Mouse (Mus musculus): Measurements from ENCODE around the gene Bag1. TPM values are rescaled to one million over a fixed set of nuclear protein-coding genes. Genes with fewer than 3 reads are reported as not detected.

Gene Bag1
- total RNA-seq (2021) (100 to 1,000 TPM; 274 to 368 TPM), polyA plus RNA-seq (2012; rRNA removed) (268 and 567 TPM in 2 replicates)
- long read RNA-seq, transcript Bag1-202 (7 exons, 1,336 nt): major isoform, 250 of 259 reads
- long read RNA-seq, partial matches to known transcripts: 4 of 259 reads
- long read RNA-seq, other reads (novel, unspliced or antisense): 5 of 259 reads

DNA sequence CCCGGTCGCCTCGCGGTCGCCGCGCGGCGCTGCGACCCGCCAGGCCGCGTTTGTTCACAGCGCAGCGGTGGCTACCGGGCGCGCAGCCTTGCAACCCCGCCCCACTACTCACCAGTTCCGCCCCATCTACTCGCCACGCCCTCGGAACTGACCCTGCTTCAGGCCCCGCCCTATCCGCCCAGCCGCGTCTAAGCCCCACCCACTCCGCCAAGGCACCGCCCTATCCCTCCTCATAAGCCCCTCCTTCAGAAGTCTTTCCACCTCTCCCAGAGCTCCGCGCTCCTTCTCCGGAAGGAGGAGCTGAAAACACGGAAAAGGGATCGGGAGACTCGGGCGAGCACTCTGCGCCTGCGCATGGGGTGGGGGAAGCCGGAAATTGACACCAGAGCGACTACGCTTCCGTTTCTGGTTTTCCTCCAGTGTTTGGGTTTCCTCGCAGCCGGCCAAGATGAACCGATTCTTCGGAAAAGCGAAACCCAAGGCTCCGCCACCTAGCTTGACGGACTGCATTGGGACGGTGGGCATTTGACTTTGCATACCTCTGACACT is at the start of gene Bag1, which contains the start of gene Chmp5:
Gene Bag1 (minus strand): TSS at position 135 of the 549 bp plus-strand sequence.
Gene Chmp5 (plus strand): TSS at position 248 of the 549 bp plus-strand sequence.
- DNase-seq: peak; percentile 100

DNA sequence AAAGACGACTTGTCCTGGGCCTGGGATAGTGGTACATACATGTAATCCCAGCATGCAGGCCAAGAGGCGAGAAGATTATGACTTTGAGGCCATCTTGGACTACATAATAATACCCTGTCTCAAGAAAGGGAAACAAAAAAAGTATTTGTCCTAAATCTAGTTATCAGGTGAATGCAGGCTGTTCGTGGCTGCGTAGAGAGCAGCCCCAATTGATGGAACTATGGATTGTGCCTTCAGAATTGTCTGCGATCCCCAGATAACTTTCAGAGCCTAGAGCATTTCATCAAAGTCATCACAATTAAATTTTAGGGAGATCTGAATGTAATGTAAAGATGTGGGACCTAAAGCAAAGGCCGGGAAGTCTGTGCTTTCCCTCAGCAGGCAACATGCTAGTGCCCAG is 48.2 kb upstream of the Bag1 start:
- no peak for DNase-seq

DNA sequence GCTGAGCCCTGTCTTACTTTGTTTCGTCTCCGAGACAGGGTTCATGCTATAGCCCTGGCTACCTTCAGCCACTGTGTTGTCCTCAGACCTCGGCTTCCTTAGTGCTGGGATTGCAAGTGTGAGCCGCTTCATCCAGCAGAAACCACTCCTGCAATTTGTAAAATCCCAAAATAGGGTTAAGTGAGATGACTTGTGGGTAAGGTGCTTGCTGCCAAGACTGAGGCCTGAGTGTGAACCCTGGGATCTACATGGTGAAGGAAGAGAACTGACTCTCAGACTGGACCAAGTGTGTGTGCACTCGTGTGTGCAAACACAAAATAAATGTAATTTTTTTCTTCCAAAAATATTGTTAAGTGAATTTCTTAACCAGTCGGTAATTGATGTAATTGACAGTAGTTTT is 41.5 kb upstream of the Bag1 start:
- DNase-seq: no peak

DNA sequence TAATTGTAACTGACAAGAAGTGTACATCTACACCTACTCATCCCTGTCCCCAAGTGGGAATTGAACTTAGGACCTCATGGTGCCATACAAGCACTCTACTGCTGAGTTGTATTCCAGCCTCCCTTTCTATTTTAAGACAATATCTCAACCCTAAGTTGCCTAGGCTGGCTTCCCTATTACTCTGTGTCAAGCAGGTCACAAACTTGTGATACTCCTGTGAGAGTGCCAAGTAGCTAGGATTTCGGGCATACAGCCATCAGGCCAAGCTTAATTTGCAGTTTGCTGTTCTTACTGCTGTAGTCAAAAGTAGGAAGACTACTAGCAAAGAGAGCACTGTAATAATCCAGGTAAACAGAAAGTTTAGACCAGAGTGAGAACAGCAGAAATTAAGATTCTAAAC is 35.6 kb upstream of the Bag1 start:
- DNase-seq: no peak

DNA sequence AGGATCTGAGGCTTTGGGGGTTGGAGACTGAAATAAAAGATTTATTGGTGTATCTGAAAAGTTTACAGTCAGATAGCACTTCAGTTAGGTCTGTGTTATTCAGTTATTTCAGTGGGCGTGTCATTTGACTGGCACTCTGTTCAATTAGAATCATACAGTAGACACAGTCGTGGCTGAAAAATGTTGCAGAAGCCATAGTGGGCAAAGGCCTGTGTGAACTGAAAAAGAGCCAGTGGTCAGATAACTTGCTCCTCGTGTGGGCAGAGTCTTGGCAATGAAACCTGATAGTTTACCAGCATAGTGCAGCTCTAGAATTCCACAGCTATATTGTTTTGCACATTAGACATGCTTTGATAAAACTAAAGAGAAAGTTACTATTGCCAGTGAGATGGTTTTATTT is 34.4 kb upstream of the Bag1 start:
- no peak for DNase-seq

DNA sequence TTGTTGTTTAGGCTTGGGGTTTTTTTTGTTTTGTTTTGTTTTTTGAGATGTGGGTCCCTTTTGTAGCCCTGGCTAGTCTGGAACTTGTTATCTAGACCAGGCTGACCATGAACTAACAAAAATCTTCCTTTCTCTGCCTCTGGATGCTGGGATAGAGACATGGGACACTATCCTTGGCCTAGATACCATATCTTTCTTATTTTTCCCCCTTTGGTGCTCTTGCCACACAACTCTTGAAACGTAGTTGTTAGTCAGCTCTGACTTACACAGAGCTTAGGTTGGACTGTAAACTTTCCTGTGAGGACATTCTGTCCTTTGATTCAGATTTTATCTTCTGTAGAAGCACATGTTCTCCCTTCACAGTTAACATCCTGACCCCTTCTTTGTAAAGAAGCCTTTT is 31.3 kb upstream of the Bag1 start:
- DNase-seq: peak; percentile 50

DNA sequence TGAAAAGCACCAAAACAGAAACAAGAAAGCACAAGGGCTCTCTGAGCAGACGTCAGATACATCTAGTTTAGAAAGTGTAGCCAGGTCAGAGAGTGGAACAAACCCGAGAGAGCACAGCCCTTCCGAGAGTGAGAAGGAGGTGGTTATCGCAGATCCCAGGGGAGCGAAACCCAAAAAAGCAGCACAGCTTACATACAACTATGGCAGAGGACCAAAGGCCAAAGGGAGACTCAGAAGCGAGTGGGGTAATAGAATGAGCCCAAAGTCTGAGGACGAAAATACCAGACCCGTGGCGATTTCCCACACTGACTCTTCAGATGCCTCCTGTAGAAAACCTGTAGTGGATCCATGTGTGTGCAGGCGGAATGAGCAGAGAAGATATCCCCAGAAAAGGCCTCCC is 28.6 kb upstream of the Bag1 start:
- DNase-seq: peak; percentile 45

DNA sequence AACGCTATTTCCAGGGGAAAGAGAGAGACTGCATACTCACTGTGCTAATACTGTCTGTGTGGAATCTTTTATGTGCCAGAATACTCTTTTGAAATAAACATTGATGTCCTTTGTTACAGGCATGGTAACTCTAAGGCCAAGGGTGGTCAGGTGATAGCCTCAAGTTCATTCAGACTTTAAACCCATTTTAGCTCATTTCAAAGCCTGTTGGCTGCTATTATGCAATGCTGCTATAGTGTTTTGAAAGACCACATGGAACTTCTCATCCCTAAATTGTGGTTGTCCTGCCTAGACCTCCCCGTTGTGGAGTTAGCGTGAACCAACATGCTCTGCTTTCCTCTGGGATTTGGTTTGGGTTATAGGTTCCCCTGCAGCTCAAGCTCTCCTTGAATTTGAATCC is 27.6 kb upstream of the Bag1 start:
- peak; percentile 29 for DNase-seq

DNA sequence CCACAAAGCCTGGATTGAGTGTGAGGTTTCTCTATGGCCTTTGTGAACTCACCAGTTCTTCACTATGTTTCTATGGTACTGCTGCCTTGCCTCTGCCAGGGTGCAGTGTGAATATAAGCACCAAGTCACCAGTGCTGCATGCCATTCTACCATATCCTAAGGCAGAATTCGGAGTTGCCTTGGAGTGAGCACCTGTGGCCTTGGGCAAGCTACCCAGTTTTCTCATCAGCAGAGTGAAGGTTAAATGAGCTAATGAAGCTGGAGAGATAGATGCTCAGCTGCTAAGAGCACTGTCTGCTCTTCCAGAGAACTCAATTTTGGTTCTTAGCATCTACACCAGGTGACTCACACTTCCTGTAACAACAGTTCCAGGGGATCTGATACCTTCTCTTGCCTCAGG is 25.9 kb upstream of the Bag1 start:
- DNase-seq: peak; percentile 84

DNA sequence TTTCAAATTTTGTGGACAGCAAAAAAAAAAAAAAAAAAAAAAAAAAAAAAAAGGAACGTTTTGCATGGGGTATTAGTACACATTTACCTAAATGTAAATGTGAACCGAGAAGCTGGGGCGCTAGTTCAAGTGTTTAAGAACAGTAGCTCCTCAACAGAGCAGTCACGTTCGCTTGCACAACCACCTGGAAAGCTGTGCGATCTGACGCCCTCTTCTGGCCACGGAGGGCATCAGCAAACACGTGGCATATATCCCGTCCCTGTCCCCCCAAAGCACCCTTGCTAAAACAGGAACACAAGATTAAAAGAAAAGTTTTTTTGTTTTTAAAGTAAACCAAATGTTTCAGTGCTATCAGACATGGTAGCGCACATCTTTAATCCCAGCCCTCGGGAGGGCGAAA is 23.6 kb upstream of the Bag1 start:
- DNase-seq: no peak

DNA sequence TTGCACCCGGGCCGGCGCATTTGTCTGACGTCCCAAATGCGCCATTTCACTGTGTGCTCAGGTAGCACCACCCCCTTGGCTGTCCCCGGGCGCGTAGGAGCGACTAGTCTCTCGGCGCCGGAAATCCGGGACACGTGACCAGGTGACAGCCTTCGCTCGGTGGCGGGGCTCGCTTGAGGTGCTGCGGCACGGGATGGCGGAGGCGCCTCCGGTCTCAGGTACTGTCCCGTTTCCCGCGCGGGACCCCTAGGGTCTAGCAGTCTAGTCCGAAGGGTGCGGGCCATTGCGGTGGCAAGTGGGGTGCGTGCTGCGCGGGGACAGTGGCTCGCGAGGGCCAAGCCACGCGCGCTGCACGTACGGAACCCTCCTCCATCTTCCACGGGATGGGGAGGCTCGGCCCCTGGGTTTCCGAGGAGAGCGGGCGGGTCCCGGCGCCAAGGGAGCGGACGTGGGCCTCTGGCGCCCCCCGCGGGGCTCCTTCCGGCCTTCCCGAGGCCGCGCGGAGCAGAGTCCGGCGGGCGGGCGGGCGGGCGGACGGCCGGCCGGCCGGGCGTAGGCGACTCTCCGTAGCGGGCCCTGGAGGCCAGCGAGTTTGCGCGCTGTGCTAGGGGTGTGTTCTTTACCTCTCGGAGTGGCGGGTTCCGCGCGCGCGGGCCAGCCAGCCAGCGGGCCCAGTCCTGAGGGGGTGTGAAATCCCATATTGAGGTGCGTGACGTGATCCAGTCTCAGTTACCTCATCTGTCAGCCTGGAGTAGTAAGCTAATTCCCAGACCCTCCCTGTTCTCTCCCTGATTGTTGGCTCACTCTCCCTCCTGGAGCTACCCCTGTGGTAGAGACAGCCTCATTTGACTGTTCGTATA is 23.0 kb upstream of the Bag1 start, which contains the start of gene Nfx1:
Gene Nfx1 (plus strand): TSS at position 65 of the 860 bp plus-strand sequence.
- DNase-seq: peak; percentile 97

DNA sequence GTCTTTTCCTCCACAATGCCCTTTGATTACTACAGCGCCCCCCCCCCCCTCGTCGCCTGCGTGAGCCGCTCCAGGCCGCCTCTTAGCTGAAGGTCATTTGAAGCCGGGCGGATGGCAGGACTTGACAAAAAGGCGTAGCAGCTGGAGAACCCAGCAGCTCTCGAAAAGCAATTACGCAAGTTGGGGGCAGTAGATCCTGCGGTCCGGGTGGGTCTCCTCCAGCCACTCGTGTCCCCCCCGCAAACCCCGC is 22.4 kb upstream of the Bag1 start:
- no peak for DNase-seq

DNA sequence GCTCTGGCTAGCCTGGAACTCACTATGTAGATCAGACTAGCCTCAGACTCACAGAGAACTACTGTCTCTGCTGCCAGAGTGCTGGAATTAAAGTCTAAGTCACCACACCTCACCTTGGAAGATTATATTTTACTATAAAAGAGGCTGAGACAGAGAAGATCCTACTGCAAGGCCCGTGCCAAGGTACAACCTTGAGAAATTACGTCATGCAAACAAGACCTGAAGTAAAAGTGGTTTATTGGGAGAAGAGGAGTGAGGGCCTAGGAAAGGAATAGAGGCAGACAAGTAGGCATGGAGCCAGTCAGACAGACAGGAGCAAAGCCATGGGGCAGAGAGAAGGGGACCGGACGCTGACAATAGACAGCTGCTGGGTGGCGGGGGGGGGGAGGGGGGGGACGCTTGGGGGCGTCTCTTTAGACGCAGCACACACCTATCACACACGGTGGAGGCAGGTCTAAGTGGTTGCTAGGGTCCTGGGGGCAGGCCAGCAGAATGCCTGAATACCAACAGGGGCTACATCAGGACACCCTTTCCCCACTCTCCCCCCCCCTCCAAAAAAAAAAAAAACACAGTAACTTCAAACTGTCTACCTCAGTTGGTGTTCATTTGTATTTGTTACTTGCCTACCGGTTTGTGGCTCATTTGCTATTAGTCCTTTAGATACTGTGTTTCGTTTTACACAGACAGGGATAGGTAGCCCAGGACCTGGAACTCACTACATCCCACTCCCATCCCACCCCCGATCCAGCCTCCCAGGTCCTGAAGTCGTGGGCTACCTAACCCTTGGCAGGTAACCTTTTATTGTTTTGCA is 21.9 kb upstream of the Bag1 start:
- DNase-seq: no peak

DNA sequence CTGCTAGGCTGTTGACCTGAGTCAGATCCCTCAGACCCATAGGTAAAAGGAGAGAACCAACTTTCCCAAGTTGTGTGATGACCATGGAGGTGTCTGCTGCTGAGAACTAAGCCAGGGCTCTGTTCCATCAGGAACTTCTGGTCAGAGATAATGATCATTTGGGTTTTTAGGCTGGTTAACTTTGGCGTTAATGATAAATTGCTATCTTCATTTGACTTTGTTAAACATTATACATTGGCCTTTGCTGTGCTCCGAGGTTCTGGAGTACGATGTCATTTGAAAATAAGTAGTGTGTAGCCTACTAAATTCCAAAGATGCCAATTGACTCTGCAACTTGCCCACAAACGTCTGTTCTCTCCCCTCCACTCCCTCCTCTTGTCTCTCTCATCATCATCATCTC is 21.1 kb upstream of the Bag1 start:
- no peak for DNase-seq

DNA sequence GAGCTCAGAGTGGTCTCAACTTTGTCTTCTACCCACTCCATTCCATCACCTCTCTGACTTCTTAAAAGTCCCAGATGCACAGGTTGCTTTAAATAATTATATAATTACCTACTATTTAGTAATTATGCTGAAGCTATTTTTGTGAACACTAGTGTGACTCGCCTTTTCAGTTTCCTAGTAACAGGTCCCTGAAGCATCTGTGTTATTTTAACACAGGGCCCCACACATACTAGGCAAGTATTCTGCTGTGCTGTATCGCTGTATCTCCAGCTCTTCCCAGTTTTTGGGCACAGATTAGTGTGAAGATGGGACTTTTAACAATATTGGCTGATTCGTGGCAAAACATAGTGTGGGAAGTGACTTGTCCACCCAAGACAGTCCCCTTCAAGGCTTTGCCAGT is 15.4 kb upstream of the Bag1 start:
- no peak for DNase-seq

DNA sequence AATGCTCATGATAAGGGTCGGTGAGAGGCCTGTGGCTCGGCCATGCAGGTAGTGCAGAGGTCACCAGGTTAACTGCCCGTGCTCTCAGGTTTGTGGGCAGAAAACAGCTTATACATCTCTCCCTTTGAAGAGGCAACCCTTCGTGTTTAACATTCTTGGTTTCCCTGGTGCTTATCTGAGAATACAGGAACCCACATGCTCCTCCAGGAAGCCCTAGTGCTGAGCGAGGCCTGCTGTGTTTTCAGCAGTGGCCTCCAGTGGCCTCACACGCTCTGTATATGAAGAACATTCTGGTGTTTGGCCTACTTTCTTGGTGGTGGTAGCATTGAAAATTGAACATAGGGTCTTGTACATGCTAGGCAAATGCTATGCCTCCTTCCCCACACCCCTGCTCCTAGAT is 7.8 kb upstream of the Bag1 start:
- no peak for DNase-seq

DNA sequence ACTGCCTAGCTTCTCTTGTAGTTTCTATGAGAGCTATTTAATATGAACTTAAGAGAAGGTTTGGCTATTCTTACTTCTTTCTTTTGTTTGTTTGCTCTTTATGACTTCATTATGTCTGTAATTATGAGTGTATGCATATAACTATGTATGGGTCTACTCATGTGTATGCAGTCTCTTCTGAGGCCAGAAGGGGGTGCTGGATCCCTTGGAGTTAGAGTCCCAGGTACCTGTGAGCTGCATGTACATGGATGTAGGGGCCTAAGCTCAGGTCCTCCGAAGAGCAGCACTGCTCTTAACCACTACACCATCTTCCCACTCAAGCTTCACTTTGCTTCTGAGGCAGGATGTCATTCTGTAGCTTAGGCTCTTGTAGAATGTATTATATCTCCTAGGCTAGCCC is 5.4 kb upstream of the Bag1 start:
- no peak for DNase-seq

DNA sequence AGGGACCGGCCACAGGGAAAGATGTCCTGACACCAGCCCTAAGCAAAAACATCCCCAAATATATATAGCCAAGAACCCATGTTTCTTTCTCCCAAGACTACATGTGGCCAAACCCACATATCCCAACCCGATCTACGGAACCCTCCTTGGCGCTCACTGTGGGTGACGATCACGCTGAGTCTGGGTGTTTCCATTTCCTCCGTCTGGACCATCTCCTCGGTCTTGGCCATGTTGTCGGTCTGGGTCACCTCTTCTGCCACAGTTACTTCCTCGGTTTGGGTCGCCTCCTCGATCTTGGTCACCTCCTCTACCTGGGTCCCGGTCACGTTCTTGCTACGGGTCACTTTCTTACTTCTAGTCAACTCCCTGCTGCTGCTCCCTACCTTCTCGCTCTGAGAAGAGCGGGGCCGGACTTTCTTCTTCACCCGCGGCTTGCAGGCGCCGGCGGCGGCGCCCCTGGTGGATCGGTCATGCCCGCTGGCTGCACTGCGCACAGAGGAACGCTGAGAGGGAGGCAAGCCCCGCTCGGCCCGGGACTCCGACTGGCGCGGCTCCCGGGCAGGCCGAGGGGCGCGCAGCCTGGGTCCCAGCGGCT is 432 bp downstream of the Bag1 start:
- no peak for DNase-seq

DNA sequence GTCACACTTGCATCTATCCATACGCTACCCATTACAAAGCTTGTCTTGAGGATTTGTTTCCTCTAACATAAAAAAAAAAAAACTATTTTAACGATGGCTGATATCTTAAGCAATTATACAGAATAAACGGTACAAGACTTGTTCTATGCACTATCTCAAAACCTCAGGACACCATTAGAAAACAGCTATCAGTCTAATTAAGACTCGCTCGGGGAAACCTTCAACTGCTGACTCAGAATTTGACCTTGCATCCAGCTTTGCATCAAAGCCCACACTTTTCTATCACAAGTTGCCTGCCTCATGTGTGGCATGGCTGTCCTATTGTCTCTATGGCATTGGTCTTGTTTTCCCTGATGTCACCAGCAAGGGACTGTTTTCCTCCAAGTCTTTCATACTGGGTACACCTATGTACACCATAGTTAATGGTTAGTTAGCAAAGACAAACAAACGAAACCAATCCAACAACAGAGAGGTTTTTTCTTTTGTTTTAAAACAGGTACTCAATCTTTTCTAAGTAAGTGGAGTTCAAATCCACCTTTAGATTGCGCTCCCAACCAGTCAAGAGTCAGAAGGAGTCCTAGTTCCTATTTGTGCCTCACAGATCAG is 1.5 kb downstream of the Bag1 start:
- DNase-seq: peak; percentile 40

DNA sequence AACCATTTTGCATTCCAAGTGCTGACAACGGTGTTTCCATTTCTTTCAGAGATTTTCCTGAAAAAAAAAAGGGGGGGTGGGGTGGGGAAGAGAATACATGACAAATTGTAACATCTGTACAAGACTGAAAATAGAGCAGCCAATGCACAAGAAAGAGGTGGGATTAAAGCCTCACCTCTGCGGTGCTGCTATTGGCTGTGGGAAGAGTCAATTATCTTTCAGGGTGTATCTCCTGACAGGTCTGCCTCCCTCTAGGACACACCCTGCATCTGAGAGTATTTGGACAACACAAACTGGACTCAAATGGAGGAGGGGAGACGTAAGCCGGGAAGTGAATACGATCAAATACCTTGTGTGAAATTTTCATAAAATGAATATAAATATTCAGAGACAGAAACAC is 4.4 kb downstream of the Bag1 start:
- no peak for DNase-seq

DNA sequence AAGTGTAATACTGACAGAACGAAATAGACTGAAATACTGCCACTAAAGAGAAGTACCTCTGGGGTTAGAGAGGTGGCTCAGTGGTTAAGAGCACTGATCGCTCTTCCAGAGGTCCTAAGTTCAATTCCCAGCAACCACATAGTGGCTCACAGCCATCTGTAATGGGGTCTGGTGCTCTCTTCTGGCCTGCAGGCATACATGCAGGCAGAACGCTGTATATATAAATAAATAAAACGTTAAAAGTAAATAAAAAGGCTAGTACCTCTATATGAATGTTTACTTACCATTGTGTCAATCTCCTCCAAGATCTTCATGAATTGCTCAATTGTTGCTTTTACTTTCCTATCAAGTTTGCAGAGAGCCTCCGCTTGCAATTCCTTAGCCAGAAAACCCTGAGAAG is 9.3 kb downstream of the Bag1 start:
- no peak for DNase-seq

Measured in adrenal gland, adult 2 months (tissue).